Mouse (Mus musculus) testis, adult 2 months (tissue): Measurements from ENCODE around the gene Ubiad1.

Experiments
- CTCF ChIP-seq: fragments of 200-500 bp; IDR thresholded peaks from 2 replicates; pipeline ENCODE4 v1.5.1; 2012; ENCODE audit warnings: low read depth, mild to moderate bottlenecking, inconsistent platforms, low read length, moderate library complexity; ENCODE audit not compliant: control insufficient read depth, insufficient read depth, insufficient replicate concordance
- POLR2A ChIP-seq: fragments of 200-500 bp; IDR thresholded peaks from 2 replicates; pipeline ENCODE4 v1.6.1; 2012; ENCODE audit warnings: low read depth, mild to moderate bottlenecking, inconsistent platforms, low read length, moderate library complexity; ENCODE audit not compliant: control insufficient read depth

- TF ChIP-seq CTCF = no peak
- TF ChIP-seq POLR2A = no peak
These were observed 11.2 kb downstream of the Ubiad1 start for GRCm38 (mm10) chr4:148433336-148433735.
